Mouse (Mus musculus): ENCODE measurements around the gene Mageb18. TPM values are rescaled to one million over a fixed set of nuclear protein-coding genes. Genes with fewer than 3 reads are reported as not detected.
"Not testable (repeated sequence)": the region's sequence is repeated elsewhere in the genome, so short reads cannot be mapped to it uniquely, and the experiment has no call there.

The Mageb18 gene
- 0.18 TPM in 1 of 2 replicates, not detected in the other for polyA plus RNA-seq (2015; fragmentation: Nextera tagmentation; extraction: Ambion mirVana)

DNA sequence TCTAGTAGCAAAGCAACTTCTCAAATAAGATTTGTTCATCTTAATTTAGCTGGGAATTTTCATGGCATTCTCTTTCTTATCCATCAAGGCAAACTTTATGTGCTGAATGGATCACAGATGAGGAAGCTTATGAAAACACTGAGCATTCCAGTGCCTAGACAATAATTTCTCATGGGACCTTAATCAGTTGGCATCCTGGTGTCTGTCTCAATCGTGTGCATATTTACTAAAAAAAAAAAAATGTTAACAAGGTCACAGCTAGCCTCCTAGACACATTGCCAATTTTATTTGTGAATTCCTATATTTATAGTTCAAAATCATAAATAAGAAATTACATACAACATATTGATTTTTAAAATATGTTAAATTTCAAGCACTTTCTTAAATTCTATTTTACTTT lies at the start of gene Mageb18:
Gene Mageb18 (minus strand): TSS at position 101 of the 400 bp plus-strand sequence.
- Histone ChIP-seq H3K4me1 (no peaks in the 10 kb centered on the region), H3K27ac (no peak within 1 kb of the TSS), H3K4me3 (no peak within 1 kb of the TSS), H3K9me3 (no peaks in the 10 kb centered on the region), H3K9ac (no peak within 1 kb of the TSS), H3K4me2 (replicated peaks) (no peak within 1 kb of the TSS), H3K27me3 (no peaks in the 10 kb centered on the region), H3K36me3 (no peaks in the 10 kb centered on the region)
- WGBS, result 71% methylated on average over 1 of the region's 1 CpGs
- no peak for ATAC-seq (ENCODE audit: low FRiP score, low read depth)

DNA sequence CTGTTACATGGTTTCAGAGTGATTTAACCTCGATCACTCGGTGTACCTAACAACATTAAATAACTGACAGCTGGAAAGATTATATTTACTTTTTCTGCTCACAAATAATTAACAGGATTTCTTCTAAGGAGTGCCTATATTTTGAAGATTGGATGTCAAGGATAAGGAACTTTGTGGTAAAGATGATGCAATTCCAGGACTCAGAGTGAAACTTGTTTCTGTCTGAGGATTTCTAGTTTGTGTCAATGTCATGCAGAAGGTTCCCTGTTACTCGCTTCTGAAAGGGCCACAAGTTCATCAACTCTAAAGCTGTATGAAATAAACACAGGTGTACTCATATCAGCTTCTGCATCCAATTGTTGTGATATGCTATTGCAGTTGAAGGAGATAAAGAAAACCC lies 13.4 kb upstream of the Mageb18 start:
- ATAC-seq (ENCODE audit: low FRiP score, low read depth), result no peak
- no peaks in the 10 kb centered on the region for H3K36me3 ChIP-seq
- no peak overlapping the region for H3K27ac ChIP-seq
- H3K9ac ChIP-seq, result no peak overlapping the region
- no peaks in the 10 kb centered on the region for H3K9me3 ChIP-seq
- no peaks in the 10 kb centered on the region for H3K27me3 ChIP-seq
- WGBS, result 88% methylated on average over 3 of the region's 3 CpGs
- no peak overlapping the region for H3K4me3 ChIP-seq
- H3K4me2 ChIP-seq (replicated peaks), result no peak overlapping the region
- H3K4me1 ChIP-seq, result no peaks in the 10 kb centered on the region

DNA sequence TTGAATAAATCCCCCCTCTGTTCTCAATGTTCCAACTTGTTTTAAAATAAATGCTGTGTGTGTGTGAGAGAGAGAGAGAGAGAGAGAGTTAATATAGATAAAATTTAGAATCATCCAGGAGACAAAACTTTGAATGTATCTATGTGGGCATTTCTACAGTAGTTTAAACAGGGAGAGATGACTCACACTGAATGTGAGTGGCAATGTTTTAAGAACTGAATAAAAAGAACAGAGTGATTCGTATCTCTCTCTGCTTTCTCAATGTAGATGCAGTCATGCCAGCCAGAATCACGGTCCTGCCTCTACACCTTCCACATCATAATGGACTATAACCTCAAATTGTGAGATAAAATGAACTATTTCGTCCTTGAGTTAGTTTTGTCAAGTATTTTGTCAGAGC lies 11.1 kb upstream of the Mageb18 start:
- WGBS, result 76% methylated on average over 3 of the region's 3 CpGs
- no peaks in the 10 kb centered on the region for H3K9me3 ChIP-seq
- H3K4me3 ChIP-seq, result no peak overlapping the region
- no peaks in the 10 kb centered on the region for H3K27me3 ChIP-seq
- H3K4me2 ChIP-seq (replicated peaks), result no peak overlapping the region
- no peaks in the 10 kb centered on the region for H3K36me3 ChIP-seq
- no peak overlapping the region for H3K9ac ChIP-seq
- no peaks in the 10 kb centered on the region for H3K4me1 ChIP-seq
- no peak overlapping the region for H3K27ac ChIP-seq
- no peak for ATAC-seq (ENCODE audit: low FRiP score, low read depth)

DNA sequence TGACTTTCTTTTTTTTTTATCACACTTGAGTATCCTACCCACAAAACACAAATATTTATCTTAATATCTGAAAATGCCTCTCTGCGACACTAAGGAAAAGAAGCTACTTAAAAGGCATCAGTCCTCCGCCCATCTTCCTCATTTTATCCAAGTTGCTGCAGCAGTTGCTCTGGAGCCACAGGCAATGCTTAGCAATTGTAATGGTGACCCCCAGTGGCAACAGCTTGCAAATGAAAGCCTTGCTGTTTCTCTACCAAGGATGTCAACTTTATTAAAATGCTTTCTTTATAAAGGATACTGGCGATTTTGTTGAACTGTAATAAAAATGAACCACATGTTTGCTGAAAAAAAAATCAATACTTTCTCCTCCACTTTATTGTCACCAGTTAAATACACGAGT lies 2.0 kb downstream of the Mageb18 start:
- Histone ChIP-seq H3K27ac (no peak overlapping the region), H3K9me3 (no peaks in the 10 kb centered on the region), H3K27me3 (no peaks in the 10 kb centered on the region), H3K36me3 (no peaks in the 10 kb centered on the region), H3K4me3 (no peak overlapping the region), H3K4me1 (no peaks in the 10 kb centered on the region), H3K4me2 (replicated peaks) (no peak overlapping the region), H3K9ac (no peak overlapping the region)
- ATAC-seq (ENCODE audit: low FRiP score, low read depth), result no peak
- WGBS, result 42% methylated on average over 4 of the region's 4 CpGs

DNA sequence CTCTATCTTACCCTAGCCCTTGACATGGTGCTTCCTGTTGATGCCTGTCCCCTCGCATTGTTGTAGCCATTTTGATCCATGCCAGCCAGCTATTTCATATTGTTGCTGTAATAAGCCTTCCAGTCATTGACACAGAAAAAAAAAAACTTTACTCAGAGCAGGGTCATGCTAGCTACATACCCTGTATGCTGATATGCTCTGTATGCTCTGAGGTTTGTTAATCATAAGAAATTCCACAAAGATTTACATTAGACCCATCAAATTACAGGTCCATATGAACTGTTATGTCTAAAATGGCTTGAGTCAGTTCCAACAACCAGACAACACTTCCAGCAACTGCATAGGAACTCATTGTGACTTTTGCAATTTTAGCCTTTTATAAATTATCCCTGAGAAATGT lies 71.5 kb downstream of the Mageb18 start:
- WGBS, result 88% methylated on average over 1 of the region's 1 CpGs
- no peaks in the 10 kb centered on the region for H3K4me1 ChIP-seq
- no peak overlapping the region for H3K4me3 ChIP-seq
- H3K27me3 ChIP-seq, result no peaks in the 10 kb centered on the region
- no peak overlapping the region for H3K4me2 ChIP-seq (replicated peaks)
- H3K27ac ChIP-seq, result no peak overlapping the region
- H3K36me3 ChIP-seq, result no peaks in the 10 kb centered on the region
- no peak for ATAC-seq (ENCODE audit: low FRiP score, low read depth)
- H3K9me3 ChIP-seq, result no peaks in the 10 kb centered on the region
- H3K9ac ChIP-seq, result no peak overlapping the region

DNA sequence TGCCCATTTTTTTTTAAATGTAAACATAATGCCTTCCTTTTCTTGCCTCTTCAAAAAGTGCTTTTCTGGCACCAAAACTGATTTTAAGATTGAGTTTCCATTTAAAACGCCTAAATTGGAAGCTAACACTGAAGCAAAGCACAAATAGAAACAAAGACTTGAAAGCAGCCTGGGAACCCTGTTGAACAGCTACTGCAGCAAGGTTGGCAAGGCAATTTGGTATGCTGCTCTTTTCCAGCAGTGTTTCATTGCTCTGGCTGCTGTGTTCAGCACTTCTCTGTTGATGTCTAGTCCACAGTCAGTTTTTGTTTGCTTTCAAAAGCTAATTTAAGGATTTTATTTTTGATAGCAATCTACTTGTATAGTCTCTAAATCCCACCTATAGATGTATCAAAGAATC lies 101.1 kb downstream of the Mageb18 start:
- no peaks in the 10 kb centered on the region for H3K27me3 ChIP-seq
- H3K4me3 ChIP-seq, result no peak overlapping the region
- no peaks in the 10 kb centered on the region for H3K9me3 ChIP-seq
- H3K4me1 ChIP-seq, result no peaks in the 10 kb centered on the region
- no peak for ATAC-seq (ENCODE audit: low FRiP score, low read depth)
- no peaks in the 10 kb centered on the region for H3K36me3 ChIP-seq
- H3K27ac ChIP-seq, result no peak overlapping the region
- 42% methylated on average over 1 of the region's 1 CpGs for WGBS
- no peak overlapping the region for H3K4me2 ChIP-seq (replicated peaks)
- H3K9ac ChIP-seq, result no peak overlapping the region

DNA sequence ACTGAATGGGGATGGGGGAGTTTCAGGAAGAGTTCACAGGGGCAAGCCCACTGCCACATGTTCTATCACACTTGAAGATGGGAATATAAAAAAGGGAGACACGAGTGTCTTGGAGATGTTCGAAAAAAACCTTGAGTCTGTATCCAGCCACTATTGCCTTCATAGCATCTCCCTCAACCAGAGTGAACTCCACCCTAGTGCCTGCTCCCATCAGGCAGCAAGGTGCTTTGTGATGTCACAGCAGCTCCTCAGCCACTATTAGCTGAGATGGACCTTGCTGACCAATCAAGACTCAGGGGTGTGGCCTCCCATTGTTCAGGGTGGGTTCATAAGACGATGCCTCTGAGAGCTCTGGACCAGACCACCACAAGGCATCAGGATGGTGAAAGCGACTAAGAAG lies 109.7 kb downstream of the Mageb18 start, which contains the start of gene Gm5941:
Gene Gm5941 (plus strand): TSS at position 301 of the 400 bp plus-strand sequence.
- H3K9ac ChIP-seq; H3K27me3 ChIP-seq; H3K4me3 ChIP-seq; H3K36me3 ChIP-seq; H3K9me3 ChIP-seq; H3K4me1 ChIP-seq; H3K4me2 ChIP-seq (replicated peaks); H3K27ac ChIP-seq; ATAC-seq (ENCODE audit: low FRiP score, low read depth): not testable (repeated sequence)
- 80% methylated on average over 4 of the region's 4 CpGs for WGBS

DNA sequence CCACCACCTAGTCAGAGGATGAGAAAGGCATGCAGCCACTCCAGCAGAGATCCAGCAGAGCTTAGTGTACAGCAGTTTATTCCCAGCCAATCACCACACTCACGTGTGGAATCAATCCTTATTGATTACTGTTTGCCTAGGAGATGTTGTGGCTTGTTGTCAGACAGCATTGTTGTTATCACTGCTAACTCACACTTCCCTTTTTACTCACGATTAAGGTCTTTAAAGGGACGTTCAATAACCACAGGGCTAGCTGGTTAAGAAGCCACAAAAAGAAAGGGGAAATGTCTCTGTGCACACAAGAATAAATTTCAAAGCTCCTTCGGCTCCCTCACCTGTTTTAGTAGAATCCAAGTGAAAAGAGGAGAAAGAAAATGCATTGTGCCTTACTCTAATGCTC lies 134.6 kb downstream of the Mageb18 start:
- H3K9me3 ChIP-seq, result no peaks in the 10 kb centered on the region
- no peaks in the 10 kb centered on the region for H3K36me3 ChIP-seq
- H3K4me2 ChIP-seq (replicated peaks), result no peak overlapping the region
- no peak overlapping the region for H3K27ac ChIP-seq
- no peak overlapping the region for H3K9ac ChIP-seq
- no peak for ATAC-seq (ENCODE audit: low FRiP score, low read depth)
- no peaks in the 10 kb centered on the region for H3K4me1 ChIP-seq
- 67% methylated on average over 4 of the region's 4 CpGs for WGBS
- no peaks in the 10 kb centered on the region for H3K27me3 ChIP-seq
- no peak overlapping the region for H3K4me3 ChIP-seq

DNA sequence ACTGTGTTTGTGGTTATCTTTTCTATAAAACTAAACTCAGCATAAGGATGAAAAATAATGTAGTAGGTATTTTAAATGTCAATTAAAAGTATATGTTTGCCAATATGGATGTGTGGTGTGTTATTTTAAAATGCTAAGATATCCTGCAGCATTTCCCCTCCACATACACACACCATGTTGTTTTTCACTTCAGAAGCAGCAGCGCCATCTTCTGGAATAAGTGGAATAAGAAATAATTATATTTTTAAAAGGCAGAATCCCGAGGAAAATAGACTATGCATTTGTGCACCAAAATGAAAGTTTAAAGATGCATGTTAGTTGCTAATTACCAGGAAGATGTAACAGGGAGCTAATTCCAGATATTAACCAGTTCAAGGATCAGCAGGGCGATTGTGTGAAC lies 138.9 kb downstream of the Mageb18 start:
- no peak for ATAC-seq (ENCODE audit: low FRiP score, low read depth)
- no peak overlapping the region for H3K4me3 ChIP-seq
- no peaks in the 10 kb centered on the region for H3K27me3 ChIP-seq
- no peaks in the 10 kb centered on the region for H3K36me3 ChIP-seq
- H3K4me1 ChIP-seq, result no peaks in the 10 kb centered on the region
- no peak overlapping the region for H3K9ac ChIP-seq
- no peaks in the 10 kb centered on the region for H3K9me3 ChIP-seq
- WGBS, result 30% methylated on average over 3 of the region's 3 CpGs
- H3K4me2 ChIP-seq (replicated peaks), result no peak overlapping the region
- no peak overlapping the region for H3K27ac ChIP-seq

DNA sequence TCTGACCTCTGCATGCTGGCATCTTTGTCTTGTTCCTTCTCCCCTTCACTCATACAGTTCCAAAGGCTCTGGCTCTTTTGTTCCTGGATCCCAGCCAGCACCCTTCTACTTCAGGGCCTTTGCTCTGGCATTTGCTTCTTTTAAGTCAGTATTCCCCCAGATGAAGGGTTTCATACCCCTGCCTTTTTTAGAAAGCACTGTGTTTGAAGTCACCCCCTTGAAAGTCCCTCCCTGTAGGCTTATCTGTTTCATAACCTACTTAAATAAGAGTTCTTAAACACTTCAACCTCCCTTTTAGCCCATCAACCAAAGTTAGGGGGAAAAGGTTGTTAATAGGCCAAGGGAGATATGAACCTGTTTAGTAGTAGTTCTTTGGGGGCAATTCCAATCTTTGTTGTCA lies 212.0 kb downstream of the Mageb18 start:
- Histone ChIP-seq H3K4me1 (no peaks in the 10 kb centered on the region), H3K4me3 (no peak overlapping the region), H3K9ac (no peak overlapping the region), H3K36me3 (no peaks in the 10 kb centered on the region), H3K9me3 (no peaks in the 10 kb centered on the region), H3K27ac (no peak overlapping the region), H3K4me2 (replicated peaks) (no peak overlapping the region), H3K27me3 (no peaks in the 10 kb centered on the region)
- ATAC-seq (ENCODE audit: low FRiP score, low read depth), result no peak

DNA sequence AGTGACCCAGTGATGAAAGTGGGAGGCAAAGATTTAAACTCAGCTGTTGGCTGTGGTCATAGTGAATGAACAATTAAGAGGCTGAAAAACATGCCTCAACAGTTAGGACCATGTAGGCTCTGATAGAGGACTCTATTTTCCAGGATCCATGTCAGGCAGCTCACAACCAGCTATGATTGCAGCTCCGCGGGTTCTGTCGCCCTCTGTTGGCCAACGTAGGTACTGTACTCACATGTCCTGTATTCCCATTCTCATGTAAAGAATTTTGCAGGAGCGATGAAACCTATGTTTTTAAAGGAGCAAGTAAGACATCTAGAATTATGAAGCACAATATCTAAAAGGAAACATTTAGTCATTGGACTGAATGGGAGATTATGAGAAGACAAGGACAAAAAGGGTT lies 256.4 kb downstream of the Mageb18 start:
- Histone ChIP-seq H3K27ac (no peak overlapping the region), H3K36me3 (no peaks in the 10 kb centered on the region), H3K27me3 (no peaks in the 10 kb centered on the region), H3K4me3 (no peak overlapping the region), H3K9ac (no peak overlapping the region), H3K4me1 (no peaks in the 10 kb centered on the region), H3K9me3 (no peaks in the 10 kb centered on the region), H3K4me2 (replicated peaks) (no peak overlapping the region)
- ATAC-seq (ENCODE audit: low FRiP score, low read depth), result no peak
- WGBS, result 14% methylated on average over 5 of the region's 5 CpGs

DNA sequence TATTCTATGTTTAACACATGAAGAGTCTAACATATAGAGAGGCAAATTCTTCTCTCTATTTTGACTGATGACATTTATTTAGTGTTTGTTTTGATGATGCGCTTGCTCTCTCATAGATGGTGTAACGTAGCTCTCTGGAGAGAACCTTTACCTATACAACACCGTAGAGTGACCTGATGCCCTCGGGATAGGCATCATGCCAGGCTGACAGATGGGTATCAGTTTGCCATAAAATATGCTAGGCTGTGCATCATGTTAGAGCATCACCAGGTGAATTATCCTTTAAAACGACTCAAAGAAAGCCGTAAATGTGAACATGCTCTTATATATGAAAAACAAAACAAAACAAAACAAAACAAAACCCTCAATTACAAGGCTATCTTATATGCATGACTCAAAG lies 258.5 kb downstream of the Mageb18 start:
- Histone ChIP-seq H3K4me1 (no peaks in the 10 kb centered on the region), H3K27ac (no peak overlapping the region), H3K9ac (no peak overlapping the region), H3K9me3 (no peaks in the 10 kb centered on the region), H3K36me3 (no peaks in the 10 kb centered on the region), H3K4me2 (replicated peaks) (no peak overlapping the region), H3K4me3 (no peak overlapping the region), H3K27me3 (no peaks in the 10 kb centered on the region)
- no peak for ATAC-seq (ENCODE audit: low FRiP score, low read depth)
- 81% methylated on average over 6 of the region's 6 CpGs for WGBS

DNA sequence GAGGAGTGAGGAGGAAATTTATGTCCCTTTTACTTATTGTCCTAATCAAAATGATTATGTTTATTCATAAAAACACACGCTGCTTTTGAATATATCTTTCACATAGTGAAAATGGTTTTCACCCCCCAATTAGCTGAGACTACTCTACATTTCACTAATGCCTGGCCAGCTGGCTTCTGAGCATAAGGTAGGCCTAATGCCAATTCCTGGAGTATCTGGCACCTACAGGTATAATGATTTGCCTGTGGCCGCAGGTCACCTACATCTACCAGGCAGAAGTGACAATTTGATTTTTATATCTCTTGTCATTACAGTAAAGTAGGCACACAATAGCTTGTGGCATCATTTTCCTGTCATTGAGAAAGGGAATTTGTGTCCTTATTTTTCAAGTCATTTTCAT lies 259.8 kb downstream of the Mageb18 start:
- Histone ChIP-seq H3K4me2 (replicated peaks) (no peak overlapping the region), H3K36me3 (no peaks in the 10 kb centered on the region), H3K4me1 (no peaks in the 10 kb centered on the region), H3K9me3 (no peaks in the 10 kb centered on the region), H3K27ac (no peak overlapping the region), H3K9ac (no peak overlapping the region), H3K27me3 (no peaks in the 10 kb centered on the region), H3K4me3 (no peak overlapping the region)
- ATAC-seq (ENCODE audit: low FRiP score, low read depth), result no peak
- 83% methylated on average over 2 of the region's 2 CpGs for WGBS
